Mouse (Mus musculus) heart, postnatal 0 days (tissue): Measurements from ENCODE around the gene Opa1.

Source experiments
- CTCF ChIP-seq: IDR thresholded peaks from 2 replicates; pipeline ENCODE4 v1.5.1; 2016; ENCODE audit warnings: antibody characterized with exemption, control low read depth, low read depth
- EP300 ChIP-seq: IDR thresholded peaks from 2 replicates; pipeline ENCODE4 v1.6.1; 2016; ENCODE audit warnings: antibody characterized with exemption, low read depth

DNA sequence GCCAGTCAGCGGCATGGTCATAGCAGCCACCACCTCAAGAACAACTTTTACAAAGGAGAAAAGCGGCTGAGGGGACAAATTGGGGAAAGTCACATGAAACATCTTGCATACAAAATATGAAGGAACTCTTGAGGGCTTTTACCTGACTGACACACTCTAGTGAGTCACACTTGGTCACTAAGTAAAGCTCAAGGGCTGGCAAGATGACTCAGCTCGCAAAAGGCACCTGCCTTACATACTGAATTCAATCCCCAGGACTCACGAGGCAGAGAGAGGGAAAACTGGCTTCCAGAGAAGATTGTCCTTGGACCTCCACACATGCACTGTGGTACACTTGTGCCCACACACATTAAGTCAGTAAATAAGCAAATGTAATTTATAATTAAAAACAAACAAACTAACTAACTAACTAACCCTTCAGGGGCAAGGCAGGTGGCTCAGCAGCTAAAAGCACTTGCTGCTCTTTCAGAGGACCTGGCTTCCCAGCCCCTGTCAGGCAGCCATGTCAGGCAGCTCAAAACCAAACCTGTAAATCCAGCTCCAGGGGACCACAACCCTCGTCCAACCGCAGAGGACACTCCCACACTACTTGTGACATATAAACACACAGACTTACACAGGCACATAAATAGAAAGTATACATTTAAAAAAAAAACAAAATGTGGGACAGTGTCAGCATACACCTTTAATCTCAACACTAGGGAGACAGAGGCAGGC is 84.1 kb downstream of the Opa1 start:
- TF ChIP-seq CTCF (no peak), EP300 (no peak)
